ENCODE assay signal across 20 mouse cellular contexts in genomic region chr10:99317057-99317456, GRCm38 (mm10). TPM values are rescaled to one million over a fixed set of nuclear protein-coding genes. Genes with fewer than 3 reads are reported as not detected.
A peak's percentile ranks its signal among the peaks of the same experiment; 100 is the strongest.
DNase-seq lines count a peak whose midpoint lies in the region; ATAC-seq and TF ChIP-seq lines count a peak whose summit lies in the region.
"Had no signal": no experiment of that assay in that cellular context is flagged by ENCODE, and none has a peak within 500 bp of the region (broad histone marks: within the 10 kb centered on the region; RNA-seq: fewer than 3 reads in every experiment).

No protein-coding gene starts in this region.

- no peak overlapping the region for H3K9ac ChIP-seq in hindbrain, postnatal 0 days (replicated peaks; ENCODE audit: low read length)
- no peak overlapping the region for H3K9ac ChIP-seq in hindbrain, embryonic 13.5 days
- H3K9ac ChIP-seq in midbrain, postnatal 0 days (replicated peaks; ENCODE audit: low read length, poor library complexity, severe bottlenecking), result no peak overlapping the region
- no peak overlapping the region for H3K9ac ChIP-seq in midbrain, embryonic 15.5 days
- H3K9ac ChIP-seq: embryonic facial prominence, embryonic 13.5 days; embryonic facial prominence, embryonic 15.5 days; forebrain, embryonic 12.5 days; forebrain, embryonic 15.5 days had no signal

- no peaks in the 10 kb centered on the region for H3K36me3 ChIP-seq in hindbrain, postnatal 0 days (ENCODE audit: insufficient read depth, low read length)
- no peaks in the 10 kb centered on the region for H3K36me3 ChIP-seq in hindbrain, embryonic 13.5 days
- H3K36me3 ChIP-seq in midbrain, postnatal 0 days (ENCODE audit: insufficient read depth, low read length), result no peaks in the 10 kb centered on the region
- no peaks in the 10 kb centered on the region for H3K36me3 ChIP-seq in midbrain, embryonic 15.5 days (replicated peaks)
- H3K36me3 ChIP-seq: embryonic facial prominence, embryonic 13.5 days; embryonic facial prominence, embryonic 15.5 days; forebrain, embryonic 10.5 days; forebrain, embryonic 12.5 days; forebrain, embryonic 15.5 days had no signal

- H3K4me2 ChIP-seq in hindbrain, postnatal 0 days (ENCODE audit: low read depth, low read length), result no peak overlapping the region
- H3K4me2 ChIP-seq in hindbrain, embryonic 13.5 days, result no peak overlapping the region
- no peak overlapping the region for H3K4me2 ChIP-seq in midbrain, postnatal 0 days (ENCODE audit: low read depth, low read length, poor library complexity, severe bottlenecking)
- H3K4me2 ChIP-seq in midbrain, embryonic 15.5 days, result no peak overlapping the region
- H3K4me2 ChIP-seq: embryonic facial prominence, embryonic 13.5 days; embryonic facial prominence, embryonic 15.5 days; forebrain, embryonic 12.5 days; forebrain, embryonic 15.5 days had no signal

- peak; percentile 14 for DNase-seq in hindbrain, postnatal 0 days (ENCODE audit: low spot score)
- DNase-seq in midbrain, postnatal 0 days (ENCODE audit: low spot score), result peak; percentile 53
- DNase-seq: adrenal gland, adult 2 months; adrenal gland, postnatal 10 days; adrenal gland, postnatal 25 days; cerebellum, adult 11 months; cerebellum, adult 18-20 months; cerebellum, adult 8-10 months; cerebellum, adult 9-11 months; cerebellum, postnatal 14 days; cerebellum, postnatal 36 days; embryo, embryonic 11 days had no signal

- TF ChIP-seq CTCF in hindbrain, postnatal 0 days (IDR thresholded peaks at IDR 0.05; ENCODE audit: low read depth), result no peak
- no peak for TF ChIP-seq CTCF in midbrain, postnatal 0 days (IDR thresholded peaks at IDR 0.05)

- no peaks in the 10 kb centered on the region for H3K27me3 ChIP-seq in hindbrain, postnatal 0 days (ENCODE audit: insufficient read depth, low read length)
- no peaks in the 10 kb centered on the region for H3K27me3 ChIP-seq in hindbrain, embryonic 13.5 days
- no peaks in the 10 kb centered on the region for H3K27me3 ChIP-seq in midbrain, postnatal 0 days (ENCODE audit: insufficient read depth, low read length)
- no peaks in the 10 kb centered on the region for H3K27me3 ChIP-seq in midbrain, embryonic 15.5 days (replicated peaks)
- H3K27me3 ChIP-seq: embryonic facial prominence, embryonic 13.5 days; embryonic facial prominence, embryonic 15.5 days; forebrain, embryonic 12.5 days; forebrain, embryonic 15.5 days had no signal

- H3K27ac ChIP-seq in hindbrain, postnatal 0 days, result no peak overlapping the region
- no peak overlapping the region for H3K27ac ChIP-seq in hindbrain, embryonic 13.5 days
- H3K27ac ChIP-seq in midbrain, postnatal 0 days (ENCODE audit: low read depth, low read length), result no peak overlapping the region
- H3K27ac ChIP-seq in midbrain, embryonic 15.5 days, result no peak overlapping the region
- H3K27ac ChIP-seq: embryonic facial prominence, embryonic 13.5 days; embryonic facial prominence, embryonic 15.5 days; forebrain, embryonic 10.5 days; forebrain, embryonic 12.5 days; forebrain, embryonic 15.5 days had no signal

- no peak for ATAC-seq in hindbrain, postnatal 0 days
- no peak for ATAC-seq in hindbrain, embryonic 13.5 days (ENCODE audit: low FRiP score)
- no peak for ATAC-seq in midbrain, postnatal 0 days (ENCODE audit: low FRiP score)
- no peak for ATAC-seq in midbrain, embryonic 15.5 days (replicated peaks)
- ATAC-seq: forebrain, embryonic 15.5 days had no signal

- H3K4me3 ChIP-seq in hindbrain, postnatal 0 days (ENCODE audit: low read length), result no peak overlapping the region
- H3K4me3 ChIP-seq in hindbrain, embryonic 13.5 days, result no peak overlapping the region
- H3K4me3 ChIP-seq in midbrain, postnatal 0 days (ENCODE audit: low read depth, low read length), result no peak overlapping the region
- no peak overlapping the region for H3K4me3 ChIP-seq in midbrain, embryonic 15.5 days
- H3K4me3 ChIP-seq: embryonic facial prominence, embryonic 13.5 days; embryonic facial prominence, embryonic 15.5 days; erythroblast, embryonic 14.5 days; forebrain, embryonic 10.5 days; forebrain, embryonic 12.5 days; forebrain, embryonic 15.5 days had no signal

- no peaks in the 10 kb centered on the region for H3K9me3 ChIP-seq in hindbrain, postnatal 0 days (ENCODE audit: low read length)
- no peaks in the 10 kb centered on the region for H3K9me3 ChIP-seq in hindbrain, embryonic 13.5 days
- H3K9me3 ChIP-seq in midbrain, postnatal 0 days (ENCODE audit: low read length), result no peaks in the 10 kb centered on the region
- H3K9me3 ChIP-seq in midbrain, embryonic 15.5 days, result no peaks in the 10 kb centered on the region
- H3K9me3 ChIP-seq: embryonic facial prominence, embryonic 13.5 days; embryonic facial prominence, embryonic 15.5 days; forebrain, embryonic 10.5 days; forebrain, embryonic 12.5 days; forebrain, embryonic 15.5 days had no signal

- no peaks in the 10 kb centered on the region for H3K4me1 ChIP-seq in hindbrain, postnatal 0 days (ENCODE audit: insufficient read depth, low read length)
- no peaks in the 10 kb centered on the region for H3K4me1 ChIP-seq in hindbrain, embryonic 13.5 days (replicated peaks)
- no peaks in the 10 kb centered on the region for H3K4me1 ChIP-seq in midbrain, postnatal 0 days (ENCODE audit: insufficient read depth, low read length)
- no peaks in the 10 kb centered on the region for H3K4me1 ChIP-seq in midbrain, embryonic 15.5 days
- H3K4me1 ChIP-seq: embryonic facial prominence, embryonic 13.5 days; embryonic facial prominence, embryonic 15.5 days; forebrain, embryonic 10.5 days; forebrain, embryonic 12.5 days; forebrain, embryonic 15.5 days had no signal

RNA-seq across cellular contexts. Expression of gene Dusp6, which starts 54.0 kb away (rescaled TPM):
- 65.3 and 74.0 TPM in 2 replicates for total RNA-seq in hindbrain, postnatal 0 days (2014; rRNA removed)
- 32.5 and 35.2 TPM in 2 replicates for polyA plus RNA-seq in hindbrain, postnatal 0 days (2015; fragmentation: Nextera tagmentation; extraction: Ambion mirVana)
- 27.2 and 27.7 TPM in 2 replicates for polyA plus RNA-seq in hindbrain, embryonic 13.5 days (2015; fragmentation: Nextera tagmentation; extraction: Ambion mirVana)
- total RNA-seq in midbrain, postnatal 0 days (2014; rRNA removed), result 47.7 and 52.1 TPM in 2 replicates
- 23.5 and 25.4 TPM in 2 replicates for polyA plus RNA-seq in midbrain, postnatal 0 days (2015; fragmentation: Nextera tagmentation; extraction: Ambion mirVana)
- 27.0 and 28.3 TPM in 2 replicates for polyA plus RNA-seq in midbrain, embryonic 15.5 days (2015; fragmentation: Nextera tagmentation; extraction: Ambion mirVana)
